Mouse (Mus musculus) embryo, embryonic 9.5 days (tissue): ENCODE results near the gene Gnaq.
"Not testable (repeated sequence)": the region's sequence is repeated elsewhere in the genome, so short reads cannot be mapped to it uniquely, and the experiment has no call there.

Experiments used
- DNase-seq: peaks from one replicate; pipeline ENCODE4 v3.0.0-alpha.2; 2017; ENCODE audit errors: extremely low spot score

Gene Gnaq

DNA sequence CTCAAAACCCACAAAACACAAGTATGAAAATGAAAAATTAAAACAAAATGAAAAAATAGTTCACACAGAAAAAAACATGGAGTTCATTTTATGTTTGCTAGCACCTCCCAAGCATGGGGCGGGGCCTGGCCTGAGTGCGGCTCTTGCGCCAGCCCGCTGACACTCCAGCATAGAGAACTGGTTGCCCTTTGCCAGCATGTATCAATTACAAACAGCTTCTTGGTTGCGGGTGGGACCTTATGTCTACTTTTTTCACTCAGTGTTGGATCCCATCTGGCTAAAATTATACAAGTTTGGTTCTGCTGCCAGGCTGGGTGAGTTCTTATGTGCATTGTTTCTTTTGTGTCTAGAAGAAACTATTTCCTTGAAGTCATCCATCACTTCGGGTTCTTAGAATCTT, 14.8 kb downstream of the Gnaq start:
- no peak for DNase-seq

- DNase-seq = no peak
Observed at GRCm38 (mm10) chr19:16149094-16149493, 16.5 kb downstream of the Gnaq start.

DNA sequence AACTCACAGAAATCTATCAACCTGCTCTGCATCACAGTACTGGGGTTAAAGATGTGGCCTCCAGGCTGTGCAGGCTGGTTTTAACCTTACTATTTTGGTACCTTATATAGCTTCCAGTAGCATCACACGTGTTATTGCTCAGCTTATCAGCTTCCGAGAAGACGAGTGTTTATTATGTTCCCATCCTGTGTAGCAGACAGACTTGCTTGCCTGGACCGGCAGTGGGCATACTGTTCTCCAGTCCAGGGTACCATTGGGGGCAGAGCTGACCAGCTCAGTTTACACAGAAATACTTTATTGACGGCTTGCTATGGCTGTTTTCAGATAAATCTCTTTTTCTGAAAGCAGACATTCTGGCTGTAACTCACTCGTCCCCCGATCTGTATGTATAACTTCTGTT, 17.7 kb downstream of the Gnaq start:
- no peak for DNase-seq

DNA sequence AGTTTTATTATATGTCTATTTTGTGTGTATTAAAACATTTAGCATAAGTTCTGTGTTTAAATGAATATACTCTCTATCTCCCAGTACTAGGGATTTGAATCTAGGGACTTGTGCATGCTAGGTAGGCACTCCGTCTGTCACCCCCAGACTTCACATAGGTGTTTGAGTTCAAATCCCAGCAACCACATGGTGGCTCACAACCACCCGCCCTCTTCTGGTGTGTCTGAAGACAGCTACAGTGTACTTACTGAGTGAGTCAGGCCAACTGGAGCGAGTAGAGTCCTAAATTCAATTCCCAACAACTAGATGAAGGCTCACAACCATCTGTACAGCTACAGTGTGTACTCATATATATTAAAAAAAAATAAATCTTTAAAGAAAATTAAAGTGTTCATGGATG, 21.2 kb downstream of the Gnaq start:
- DNase-seq = no peak

DNA sequence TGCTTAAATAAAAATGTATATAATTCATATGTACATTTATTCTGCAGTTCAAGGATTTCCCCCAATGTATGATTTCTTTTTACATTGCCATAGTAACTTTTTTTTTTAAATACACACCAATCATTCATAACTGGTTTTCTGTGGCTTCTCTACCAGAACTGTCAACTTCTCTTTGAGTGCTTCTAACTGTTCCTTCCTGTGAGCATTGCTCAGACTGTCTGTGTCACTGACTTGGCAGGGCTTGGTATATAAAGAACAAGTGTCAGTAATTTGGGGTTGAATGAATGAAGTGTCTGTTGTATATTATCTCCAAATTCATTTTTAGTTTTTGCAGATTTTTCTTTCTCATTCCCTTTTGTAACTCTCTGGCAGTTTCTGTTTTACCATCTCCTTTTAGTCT, 21.8 kb downstream of the Gnaq start:
- DNase-seq = no peak

DNA sequence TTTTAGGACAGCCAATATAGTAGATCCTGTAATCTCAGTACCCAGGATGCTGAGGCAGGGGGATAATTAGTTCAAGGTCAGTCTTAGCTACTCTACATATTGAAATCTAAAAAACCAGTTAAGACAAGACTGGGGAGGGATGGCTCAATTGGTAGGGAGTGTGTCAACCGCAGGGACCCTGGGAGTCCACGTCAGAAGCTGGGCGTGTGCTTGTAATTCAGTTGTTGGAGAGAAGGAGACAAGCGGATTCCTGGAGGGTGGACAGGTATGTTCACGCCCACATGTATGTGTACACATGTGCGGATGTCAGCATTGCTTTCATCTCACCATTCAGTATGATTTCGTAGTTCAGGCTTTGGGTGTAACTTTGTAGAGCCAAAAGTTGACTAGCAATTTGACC, 24.5 kb downstream of the Gnaq start:
- no peak for DNase-seq

- DNase-seq = no peak
Observed at GRCm38 (mm10) chr19:16160759-16161158, 28.1 kb downstream of the Gnaq start.

DNA sequence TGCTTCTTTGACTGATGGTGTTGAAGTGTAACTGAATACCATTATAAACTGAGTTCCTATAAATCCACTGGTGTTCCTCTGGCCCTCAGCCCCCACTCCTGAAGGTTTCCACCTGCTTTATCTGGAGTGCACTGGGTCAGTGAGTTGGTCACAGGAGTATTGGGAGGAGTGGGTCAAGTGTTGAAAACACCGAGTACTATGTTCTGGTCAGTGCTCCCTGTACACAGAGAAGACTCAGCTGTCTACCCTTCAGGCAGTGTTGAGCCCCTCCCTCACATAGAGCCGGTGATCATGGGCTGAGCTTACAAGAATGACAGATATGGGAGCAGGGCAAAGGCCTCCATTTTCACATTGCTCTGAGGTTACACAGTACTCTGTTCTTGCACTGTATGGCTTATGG, 28.6 kb downstream of the Gnaq start:
- no peak for DNase-seq

- DNase-seq = not testable (repeated sequence)
Observed at GRCm38 (mm10) chr19:16164396-16164795, 31.8 kb downstream of the Gnaq start.

DNA sequence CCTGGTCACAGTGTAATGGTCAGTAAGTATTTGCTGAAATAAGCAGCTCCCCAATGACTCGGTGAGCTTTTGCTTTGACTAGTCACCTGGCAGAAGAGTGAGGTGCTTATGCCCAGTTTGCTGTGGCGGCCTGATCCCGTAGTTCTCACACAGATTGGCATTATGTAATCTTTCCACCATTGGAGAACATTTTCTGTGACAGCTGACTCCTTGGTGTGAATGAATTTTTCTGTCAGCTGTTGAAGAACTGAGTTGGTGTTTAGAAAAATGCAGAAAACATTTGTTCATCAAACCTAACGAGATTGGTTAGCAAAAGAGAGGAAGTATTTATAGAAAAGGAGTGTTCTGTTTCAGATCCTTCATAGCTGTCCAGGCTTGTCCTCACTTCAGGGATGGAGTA, 34.6 kb downstream of the Gnaq start:
- no peak for DNase-seq

- peak; percentile 45 for DNase-seq
Observed at GRCm38 (mm10) chr19:16168192-16168591, 35.6 kb downstream of the Gnaq start.

- DNase-seq = no peak
Observed at GRCm38 (mm10) chr19:16168653-16169198, 36.1 kb downstream of the Gnaq start.

DNA sequence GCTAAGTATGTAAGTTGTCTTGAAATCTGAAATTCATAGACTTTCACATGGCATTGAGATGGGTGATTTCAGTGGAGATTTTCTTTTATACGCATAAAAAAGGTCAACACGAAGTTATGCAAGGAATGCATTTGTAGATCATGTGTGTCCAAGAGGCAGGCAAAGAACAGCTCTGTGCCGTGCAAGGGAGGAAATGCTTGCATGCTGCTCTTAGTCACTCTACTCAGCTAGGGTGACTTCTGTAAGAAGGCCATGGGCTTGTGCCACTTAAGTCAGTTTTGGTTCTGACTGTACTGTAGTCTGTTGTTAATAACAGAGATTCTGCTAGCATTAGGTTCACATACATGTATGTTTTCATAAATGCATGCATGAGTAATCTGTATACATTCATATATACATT, 38.1 kb downstream of the Gnaq start:
- no peak for DNase-seq

DNA sequence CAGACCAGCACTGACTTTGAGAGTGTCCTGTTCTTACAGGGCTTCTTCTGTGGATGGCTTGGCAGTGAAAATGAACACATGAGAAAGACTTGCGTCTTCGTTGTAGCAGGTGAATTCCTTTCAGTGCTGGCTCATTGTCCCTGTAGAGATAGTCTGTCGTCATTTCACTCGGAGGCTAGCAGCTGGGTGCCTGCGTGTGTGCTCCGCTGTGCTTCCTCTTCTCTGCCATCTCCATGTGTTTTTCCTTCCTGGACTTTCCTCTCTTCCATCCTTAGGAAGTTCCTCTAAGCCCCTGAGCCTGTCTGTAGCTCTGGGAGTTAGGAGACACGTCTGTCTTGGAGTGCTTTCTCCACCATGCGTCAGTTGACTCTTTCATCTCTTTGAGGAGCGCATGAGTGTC, 41.1 kb downstream of the Gnaq start:
- no peak for DNase-seq

DNA sequence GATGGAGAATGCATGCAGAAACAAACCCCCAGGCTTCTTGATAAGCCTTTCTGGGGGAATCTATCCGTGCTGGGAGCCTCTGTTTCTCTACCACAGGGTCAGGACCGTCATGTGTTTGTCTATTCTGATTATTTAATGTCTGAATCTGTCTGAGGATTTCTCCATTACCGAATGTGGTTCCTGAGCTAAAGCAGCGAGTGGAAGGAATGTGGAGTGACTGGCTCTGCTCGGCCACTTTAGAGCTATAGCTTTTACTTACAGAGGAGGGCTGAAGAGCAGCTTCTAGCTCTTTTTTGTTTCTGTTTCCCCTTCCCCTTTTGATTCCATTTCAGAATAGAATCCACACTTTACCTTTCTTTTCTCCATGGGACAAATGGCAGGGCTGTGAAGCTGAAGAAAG, 43.8 kb downstream of the Gnaq start:
- no peak for DNase-seq

GRCm38 (mm10) chr19:16177139-16177727, 44.6 kb downstream of the Gnaq start:
- no peak for DNase-seq

GRCm38 (mm10) chr19:16181258-16181657, 48.6 kb downstream of the Gnaq start:
- no peak for DNase-seq

DNA sequence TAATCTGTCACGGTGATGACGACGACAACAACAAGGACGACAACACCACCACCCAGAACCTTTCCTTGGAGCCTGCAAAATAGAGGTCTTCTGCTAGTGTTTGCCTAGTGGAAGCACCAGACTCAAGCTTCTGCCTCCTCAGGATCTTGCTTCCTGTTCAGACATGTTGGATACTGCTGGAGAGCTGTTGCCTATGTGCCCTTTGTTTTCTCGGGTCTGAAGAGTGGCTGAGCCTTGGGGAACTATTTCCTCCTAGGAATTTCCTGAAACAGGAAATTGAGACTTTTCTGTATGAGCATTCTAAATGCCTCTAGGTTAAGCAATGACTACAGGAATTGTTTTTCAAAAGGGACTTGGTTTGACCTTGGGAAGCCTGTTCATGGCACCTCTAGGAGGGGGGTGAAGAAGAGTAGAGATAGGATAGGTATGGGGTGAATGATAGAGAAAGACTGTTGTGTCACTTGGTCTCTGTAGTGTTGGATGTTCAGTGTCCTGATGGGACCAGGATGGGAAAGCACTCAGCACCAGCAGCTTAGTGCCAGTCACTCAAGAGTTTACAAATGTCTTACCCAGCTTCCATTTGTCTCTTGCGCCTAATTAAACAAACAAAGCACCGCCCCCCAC, 49.3 kb downstream of the Gnaq start:
- DNase-seq = no peak

GRCm38 (mm10) chr19:16183592-16184365, 51.1 kb downstream of the Gnaq start:
- DNase-seq = no peak

GRCm38 (mm10) chr19:16186984-16187383, 54.4 kb downstream of the Gnaq start:
- DNase-seq = no peak

DNA sequence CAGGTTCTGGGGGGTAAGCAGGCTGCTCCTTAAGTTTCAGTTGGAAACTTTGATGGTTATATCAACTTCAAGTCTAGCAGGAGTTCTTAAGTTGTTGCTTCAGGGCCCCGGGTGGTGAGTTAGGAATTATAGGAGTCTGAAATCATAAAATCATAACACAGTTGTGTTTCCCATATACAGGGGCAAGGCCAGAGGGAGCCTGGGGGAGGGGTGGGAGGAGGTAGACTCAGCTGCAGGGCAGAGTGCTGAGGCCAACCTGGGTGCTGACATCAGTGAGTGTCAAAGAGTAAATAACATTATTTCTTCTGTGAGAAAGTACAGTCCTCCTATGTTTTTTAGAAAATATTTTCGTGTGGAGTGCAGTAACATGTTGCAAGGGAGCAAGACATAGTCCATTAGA, 55.3 kb downstream of the Gnaq start:
- no peak for DNase-seq

DNA sequence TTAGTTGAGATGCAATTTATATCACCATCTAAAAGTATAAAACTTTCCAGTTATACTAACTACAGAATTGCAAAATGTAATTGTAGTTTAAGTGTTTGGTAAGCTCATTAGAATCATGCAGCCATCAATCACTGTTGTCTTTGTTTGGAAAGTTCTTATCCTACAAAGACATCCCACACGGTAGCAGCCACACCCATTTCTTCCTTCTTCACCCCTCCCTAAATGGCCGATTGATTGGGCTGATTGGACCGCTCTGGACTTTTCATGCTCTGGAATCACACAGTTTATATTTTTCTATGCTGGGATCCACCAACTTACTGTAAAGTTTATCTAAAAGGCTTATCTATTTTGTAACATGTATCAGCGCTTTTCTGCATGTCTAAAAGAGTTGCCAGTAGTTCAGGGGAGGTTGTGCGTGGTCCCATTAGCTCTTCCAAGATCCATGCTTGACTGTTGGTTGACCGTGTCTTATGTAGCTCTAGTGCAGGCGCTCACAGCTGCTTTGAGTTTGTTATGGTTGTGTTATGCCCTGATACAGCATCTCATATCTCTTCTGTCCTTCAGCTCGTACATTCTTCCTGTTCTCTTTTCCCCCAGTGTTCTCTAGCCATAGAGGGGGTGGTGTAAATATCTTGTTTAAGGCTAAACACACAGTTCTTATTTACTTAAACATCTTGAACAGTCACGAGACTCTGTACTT, 56.6 kb downstream of the Gnaq start:
- DNase-seq = no peak
